Mouse (Mus musculus) adrenal gland, adult 10 weeks (tissue): ENCODE data around the gene Sdc3. TPM values are rescaled to one million over a fixed set of nuclear protein-coding genes. Genes with fewer than 3 reads are reported as not detected.

Source experiments
- polyA plus RNA-seq: library from polyadenylated mRNA; stranded (reverse); fragments of 350-450 nt; fragmentation: Illumina TruSeq; extraction: RNeasy Lipid Tissue Mini Kit (QIAGEN cat#74804); gene quantifications from one replicate; pipeline ENCODE4 v1.2.3, GENCODE M21; 2014; ENCODE audit warnings: low read depth, low replicate concordance

The Sdc3 gene
- polyA plus RNA-seq = 49.6 TPM

GRCm38 (mm10) chr4:130792376-130793179 lies at the start of gene Sdc3:
Gene Sdc3 (plus strand): TSS chr4:130792537.

Other genes starting within 250 kb of the Sdc3 start
- gene Nkain1, start 218.4 kb upstream of the Sdc3 start, polyA plus RNA-seq = not detected
- 57.9 TPM for gene Pum1, start 129.2 kb upstream of the Sdc3 start, polyA plus RNA-seq
- 4.3 TPM for gene Laptm5, start 120.6 kb downstream of the Sdc3 start, polyA plus RNA-seq
- not detected for gene Matn1, start 151.8 kb downstream of the Sdc3 start, polyA plus RNA-seq